Mouse (Mus musculus) liver, embryonic 13.5 days (tissue): ENCODE results near the gene Olfr286. TPM values are rescaled to one million over a fixed set of nuclear protein-coding genes. Genes with fewer than 3 reads are reported as not detected.

Source experiments
- ATAC-seq: fragments of 200-750 bp; cut with Nextera tagmentation; 2 replicates; pipeline ENCODE4 v1.8.0; 2017; ENCODE audit warnings: low read depth, mild to moderate bottlenecking, moderate number of reproducible peaks, moderate library complexity
- DNase-seq: peaks from one replicate; pipeline ENCODE4 v3.0.0; 2022
- H3K27ac ChIP-seq: fragments of 300-500 bp; sonication (generic); 2 replicates; pipeline ENCODE4 v1.5.1; 2015; ENCODE audit warnings: moderate library complexity, mild to moderate bottlenecking, inconsistent platforms
- H3K27me3 ChIP-seq: fragments of 300-500 bp; sonication (generic); 2 replicates; pipeline ENCODE4 v1.6.1; 2015; ENCODE audit warnings: mild to moderate bottlenecking, inconsistent platforms
- H3K36me3 ChIP-seq: fragments of 300-500 bp; sonication (generic); 2 replicates; pipeline ENCODE4 v1.6.1; 2015; ENCODE audit warnings: mild to moderate bottlenecking, inconsistent platforms
- H3K4me1 ChIP-seq: fragments of 300-500 bp; sonication (generic); replicated peaks from 2 replicates; pipeline ENCODE4 v1.6.1; 2015; ENCODE audit warnings: inconsistent platforms
- H3K4me2 ChIP-seq: fragments of 300-500 bp; sonication (generic); 2 replicates; pipeline ENCODE4 v1.6.1; 2015; ENCODE audit warnings: inconsistent platforms, mild to moderate bottlenecking, moderate library complexity
- H3K4me3 ChIP-seq: fragments of 300-500 bp; sonication (generic); replicated peaks from 2 replicates; pipeline ENCODE4 v1.5.1; 2015; ENCODE audit warnings: mild to moderate bottlenecking, inconsistent platforms
- H3K9ac ChIP-seq: fragments of 300-500 bp; sonication (generic); 2 replicates; pipeline ENCODE4 v1.6.1; 2015; ENCODE audit warnings: mild to moderate bottlenecking, inconsistent platforms
- H3K9me3 ChIP-seq: fragments of 300-500 bp; sonication (generic); replicated peaks from 2 replicates; pipeline ENCODE4 v1.6.1; 2016; ENCODE audit warnings: inconsistent platforms
- WGBS: fragments of 180-500 bp; shearing (Covaris S2); methylation state at CpG from one replicate; pipeline ENCODE4 v1.1.7; 2015; ENCODE audit not compliant: insufficient replicate concordance; 5-methylcytosine and 5-hydroxymethylcytosine counted together
- polyA plus RNA-seq: library from polyadenylated mRNA; unstranded; fragments of >200 nt; fragmentation: Nextera tagmentation; extraction: Ambion mirVana; gene quantifications from 2 replicates; pipeline ENCODE4 v1.2.1, GENCODE M21; 2015

The Olfr286 gene
- not detected in 2 replicates for polyA plus RNA-seq

DNA sequence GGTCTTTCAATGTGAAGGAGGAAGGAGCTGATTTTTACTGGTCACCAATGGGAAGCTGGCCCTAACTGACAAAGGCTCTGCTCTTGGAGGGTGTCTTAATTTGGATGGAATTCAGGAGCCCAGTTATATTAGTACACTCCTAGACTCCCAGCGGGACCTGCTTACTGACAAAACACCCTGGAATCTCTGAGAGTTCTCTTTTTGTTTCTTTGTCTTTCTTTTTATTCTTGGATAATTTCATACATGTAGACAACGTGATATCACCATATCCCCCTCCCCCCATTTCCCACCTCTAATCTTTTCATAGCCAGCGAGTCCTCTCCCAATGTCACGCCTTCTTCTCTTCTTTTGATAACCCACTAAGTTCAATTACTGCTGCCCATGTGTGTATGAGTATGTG, at the start of gene Olfr286:
Gene Olfr286, minus strand, starts transcription at position 101 of the 400 bp plus-strand sequence.
- no peak for DNase-seq
- no peaks in the 10 kb centered on the region for H3K4me1 ChIP-seq
- H3K4me2 ChIP-seq: no peak within 1 kb of the TSS
- H3K9ac ChIP-seq: no peak within 1 kb of the TSS
- no peaks in the 10 kb centered on the region for H3K9me3 ChIP-seq
- WGBS: 70% methylated on average over 4 of the region's 4 CpGs
- no peak within 1 kb of the TSS for H3K27ac ChIP-seq
- H3K27me3 ChIP-seq: no peaks in the 10 kb centered on the region
- no peak for ATAC-seq
- H3K36me3 ChIP-seq: no peaks in the 10 kb centered on the region
- no peak within 1 kb of the TSS for H3K4me3 ChIP-seq

DNA sequence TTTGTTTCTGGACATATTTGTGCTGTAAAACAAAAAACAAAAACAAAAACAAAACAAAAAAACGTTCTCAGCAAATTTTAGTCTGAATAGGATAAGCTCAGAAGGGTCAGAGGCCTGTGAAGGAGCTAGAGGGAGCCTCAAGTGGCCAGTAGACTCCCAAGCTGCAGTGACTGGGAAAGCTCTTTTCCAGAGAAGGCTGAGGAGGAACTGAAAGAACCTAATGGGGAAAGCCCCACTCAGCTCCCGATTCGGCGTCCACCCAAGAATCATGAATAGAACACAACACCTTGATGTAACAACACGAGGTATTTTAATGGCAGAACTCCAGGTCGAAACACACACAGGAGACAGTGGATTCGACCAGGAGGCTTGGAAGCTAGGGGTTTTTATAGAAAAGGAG, 23.5 kb upstream of the Olfr286 start:
- Histone ChIP-seq H3K36me3 (no peaks in the 10 kb centered on the region), H3K27ac (no peak overlapping the region), H3K27me3 (no peaks in the 10 kb centered on the region), H3K9me3 (no peaks in the 10 kb centered on the region), H3K4me2 (no peak overlapping the region), H3K4me1 (no peaks in the 10 kb centered on the region), H3K4me3 (no peak overlapping the region), H3K9ac (no peak overlapping the region)
- 69% methylated on average over 7 of the region's 7 CpGs for WGBS
- no peak for ATAC-seq
- no peak for DNase-seq

DNA sequence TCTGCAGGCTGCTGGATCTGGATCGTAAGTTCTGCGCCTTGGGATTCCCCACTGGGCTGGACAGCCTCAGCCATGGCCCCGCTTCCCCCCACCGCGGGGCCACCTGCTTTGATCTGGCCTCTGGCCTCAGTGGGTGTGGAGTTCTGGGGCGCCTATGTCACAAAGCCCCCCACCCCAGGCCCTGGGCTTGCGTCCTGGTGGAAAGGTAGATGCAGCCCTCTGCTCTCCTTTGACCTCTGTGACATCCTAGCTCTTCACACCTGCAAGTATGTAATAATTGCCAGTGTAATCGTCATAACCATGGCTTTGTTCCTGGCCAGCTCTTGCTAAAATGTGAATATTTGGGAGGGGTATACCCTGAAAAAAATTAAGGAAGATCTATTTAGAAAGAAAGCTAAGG, 22.9 kb upstream of the Olfr286 start, which contains the start of gene H1fnt:
Gene H1fnt, minus strand, starts transcription at position 101 of the 400 bp plus-strand sequence.
- no peaks in the 10 kb centered on the region for H3K9me3 ChIP-seq
- WGBS: 73% methylated on average over 8 of the region's 8 CpGs
- ATAC-seq: no peak

DNA sequence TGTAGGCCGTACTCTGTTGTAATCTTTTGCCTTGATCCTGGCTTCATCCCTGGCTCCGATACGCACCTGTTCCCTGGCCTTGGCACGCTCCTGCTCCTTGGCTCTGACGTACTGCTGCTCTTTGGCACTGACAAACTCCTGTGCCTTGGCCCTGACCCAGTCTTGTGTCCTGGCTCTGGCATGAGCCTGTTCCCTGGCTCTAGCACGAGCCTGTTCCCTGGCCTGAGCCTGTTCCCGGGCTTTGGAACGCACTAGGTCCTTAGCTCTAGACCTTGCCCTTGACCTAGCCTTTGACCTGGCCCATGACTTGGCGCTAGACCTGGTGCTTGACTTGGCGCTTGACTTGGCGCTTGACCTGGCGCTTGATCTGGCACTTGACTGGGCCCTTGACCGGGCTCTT, 22.0 kb upstream of the Olfr286 start:
- DNase-seq: no peak
- 84% methylated on average over 13 of the region's 13 CpGs for WGBS
- H3K36me3 ChIP-seq: no peaks in the 10 kb centered on the region
- no peak overlapping the region for H3K27ac ChIP-seq
- H3K9me3 ChIP-seq: no peaks in the 10 kb centered on the region
- H3K27me3 ChIP-seq: no peaks in the 10 kb centered on the region
- H3K4me1 ChIP-seq: no peaks in the 10 kb centered on the region
- no peak overlapping the region for H3K9ac ChIP-seq
- no peak overlapping the region for H3K4me2 ChIP-seq
- ATAC-seq: no peak
- no peak overlapping the region for H3K4me3 ChIP-seq

More for the DNA sequence above, 22.9 kb upstream of the Olfr286 start, which contains the start of gene H1fnt:
- H3K27ac ChIP-seq: no peak within 1 kb of the TSS
- H3K36me3 ChIP-seq: no peaks in the 10 kb centered on the region
- H3K4me2 ChIP-seq: no peak within 1 kb of the TSS
- no peaks in the 10 kb centered on the region for H3K4me1 ChIP-seq
- H3K9ac ChIP-seq: no peak within 1 kb of the TSS
- DNase-seq: no peak
- no peak within 1 kb of the TSS for H3K4me3 ChIP-seq
- H3K27me3 ChIP-seq: no peaks in the 10 kb centered on the region

DNA sequence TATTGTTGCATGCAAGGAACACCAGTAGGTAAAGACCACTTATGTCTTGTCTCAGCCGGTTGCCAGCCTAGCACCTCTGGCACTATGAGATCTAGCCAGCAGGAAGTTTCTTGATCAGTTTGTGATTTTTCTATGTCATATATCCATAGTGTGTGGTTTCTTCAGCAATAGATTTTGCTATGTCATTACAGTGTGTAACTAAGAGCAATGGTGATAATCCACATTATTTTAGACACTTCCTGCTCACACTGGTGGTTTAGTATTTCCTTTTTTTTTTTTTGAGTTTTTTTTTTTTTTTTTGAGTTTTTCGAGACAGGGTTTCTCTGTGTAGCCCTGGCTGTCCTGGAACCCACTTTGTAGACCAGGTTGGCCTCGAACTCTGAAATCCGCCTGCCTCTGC, 1.2 kb upstream of the Olfr286 start:
- ATAC-seq (no peak), DNase-seq (no peak)
- Histone ChIP-seq H3K4me2 (no peak overlapping the region), H3K4me3 (no peak overlapping the region), H3K36me3 (no peaks in the 10 kb centered on the region), H3K9ac (no peak overlapping the region), H3K27me3 (no peaks in the 10 kb centered on the region), H3K27ac (no peak overlapping the region), H3K9me3 (no peaks in the 10 kb centered on the region), H3K4me1 (no peaks in the 10 kb centered on the region)
- 59% methylated on average over 4 of the region's 4 CpGs for WGBS

DNA sequence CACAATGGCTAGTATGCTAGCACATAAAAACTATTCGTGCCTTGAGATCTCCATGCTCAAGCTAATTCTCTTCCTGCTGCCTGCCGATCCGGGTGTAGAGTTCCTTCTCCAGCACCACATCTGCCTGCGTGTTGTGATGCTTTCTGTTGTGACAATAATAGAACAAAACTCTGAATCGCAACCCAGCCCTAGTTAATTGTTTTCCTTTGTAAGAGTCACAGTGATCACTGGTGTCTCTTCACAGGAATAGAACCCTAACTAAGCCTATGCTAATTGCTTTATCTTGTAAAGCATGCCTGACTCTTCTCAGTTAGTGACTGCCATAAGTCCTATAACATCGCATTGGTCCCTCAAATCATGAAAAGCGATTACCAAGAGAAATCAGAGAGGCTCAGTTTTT, 8.2 kb downstream of the Olfr286 start:
- DNase-seq (no peak), ATAC-seq (no peak)
- Histone ChIP-seq H3K27me3 (no peaks in the 10 kb centered on the region), H3K4me2 (no peak overlapping the region), H3K9me3 (no peaks in the 10 kb centered on the region), H3K4me1 (no peaks in the 10 kb centered on the region), H3K36me3 (no peaks in the 10 kb centered on the region), H3K4me3 (no peak overlapping the region), H3K27ac (no peak overlapping the region), H3K9ac (no peak overlapping the region)
- WGBS: 56% methylated on average over 7 of the region's 7 CpGs

DNA sequence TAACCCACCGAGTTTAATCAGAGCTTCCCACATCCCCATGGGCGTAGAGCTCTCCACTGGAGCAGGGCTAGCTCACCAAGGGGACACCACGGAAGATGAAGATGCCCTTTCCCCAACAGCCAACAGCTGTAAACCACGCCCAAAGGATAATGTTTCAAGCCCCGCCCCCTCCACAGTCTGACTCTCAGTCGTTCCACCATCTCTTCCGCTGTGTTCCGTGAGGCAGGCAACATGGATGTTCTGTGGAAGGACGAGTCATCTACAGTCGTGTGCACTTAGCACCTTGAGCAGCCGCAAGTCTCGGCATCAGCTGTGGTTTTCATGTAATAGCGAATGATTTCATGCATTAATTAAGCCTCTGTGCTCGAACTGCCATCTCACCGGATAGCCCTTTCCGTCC, 8.6 kb downstream of the Olfr286 start:
- ATAC-seq (no peak), DNase-seq (no peak)
- Histone ChIP-seq H3K36me3 (no peaks in the 10 kb centered on the region), H3K27ac (no peak overlapping the region), H3K27me3 (no peaks in the 10 kb centered on the region), H3K9me3 (no peaks in the 10 kb centered on the region), H3K4me3 (no peak overlapping the region), H3K4me2 (no peak overlapping the region), H3K9ac (no peak overlapping the region), H3K4me1 (no peaks in the 10 kb centered on the region)
- WGBS: 35% methylated on average over 16 of the region's 16 CpGs

DNA sequence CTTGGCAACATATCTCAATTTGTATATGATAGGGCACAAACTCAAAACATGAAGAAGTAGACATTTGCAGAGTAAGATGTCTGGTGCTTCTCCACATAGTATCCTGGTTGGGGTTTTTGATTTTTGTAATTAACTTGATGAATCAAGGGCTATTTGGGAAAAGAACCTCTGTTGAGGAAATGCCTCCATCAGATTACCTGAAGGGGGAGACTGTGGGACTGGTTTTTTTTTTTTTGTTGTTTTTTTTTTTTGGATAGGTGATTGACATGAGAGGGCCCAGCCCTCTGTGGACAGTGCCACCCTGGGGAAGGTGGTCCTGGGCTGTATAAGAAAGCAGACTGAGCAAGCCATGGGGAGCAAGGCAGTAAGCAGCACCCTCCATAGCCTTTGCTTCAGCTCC, 11.9 kb downstream of the Olfr286 start:
- Histone ChIP-seq H3K4me3 (no peak overlapping the region), H3K27me3 (no peaks in the 10 kb centered on the region), H3K9ac (no peak overlapping the region), H3K4me2 (no peak overlapping the region), H3K36me3 (no peaks in the 10 kb centered on the region), H3K27ac (no peak overlapping the region), H3K9me3 (no peaks in the 10 kb centered on the region), H3K4me1 (no peaks in the 10 kb centered on the region)
- DNase-seq (no peak), ATAC-seq (no peak)

DNA sequence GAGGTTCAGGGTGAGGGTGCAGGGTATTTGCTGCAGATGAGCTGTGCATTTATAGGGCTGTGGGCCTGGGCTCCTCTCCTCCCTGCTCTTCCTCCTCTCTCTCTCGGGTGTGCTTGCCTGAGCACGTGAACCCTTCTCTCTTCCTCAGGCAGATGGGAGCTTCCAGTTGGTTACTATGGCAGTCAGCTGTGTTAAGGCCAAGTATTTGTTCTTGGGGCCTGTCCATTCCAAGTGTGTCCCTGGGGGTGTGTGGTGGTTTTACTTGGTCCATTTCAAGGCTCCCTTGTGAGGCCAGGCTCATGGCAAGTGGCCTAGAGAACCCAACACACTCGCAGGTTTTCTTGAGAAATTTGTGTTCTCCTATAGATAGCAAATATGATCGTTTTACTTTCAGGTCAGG, 13.4 kb downstream of the Olfr286 start, which contains the start of the genes Gm44579 and Olfr287:
Gene Gm44579, minus strand, starts transcription at position 101 of the 400 bp plus-strand sequence.
Gene Olfr287, minus strand, starts transcription at position 180 of the 400 bp plus-strand sequence.
- 53% methylated on average over 4 of the region's 4 CpGs for WGBS
- H3K36me3 ChIP-seq: no peaks in the 10 kb centered on the region
- no peak for ATAC-seq
- H3K4me1 ChIP-seq: no peaks in the 10 kb centered on the region
- H3K9me3 ChIP-seq: no peaks in the 10 kb centered on the region
- H3K27ac ChIP-seq: no peak within 1 kb of the TSS
- no peaks in the 10 kb centered on the region; the same call in 1 of the 2 replicates for H3K27me3 ChIP-seq
- H3K4me2 ChIP-seq: no peak within 1 kb of the TSS
- H3K4me3 ChIP-seq: no peak within 1 kb of the TSS
- no peak for DNase-seq
- no peak within 1 kb of the TSS for H3K9ac ChIP-seq

DNA sequence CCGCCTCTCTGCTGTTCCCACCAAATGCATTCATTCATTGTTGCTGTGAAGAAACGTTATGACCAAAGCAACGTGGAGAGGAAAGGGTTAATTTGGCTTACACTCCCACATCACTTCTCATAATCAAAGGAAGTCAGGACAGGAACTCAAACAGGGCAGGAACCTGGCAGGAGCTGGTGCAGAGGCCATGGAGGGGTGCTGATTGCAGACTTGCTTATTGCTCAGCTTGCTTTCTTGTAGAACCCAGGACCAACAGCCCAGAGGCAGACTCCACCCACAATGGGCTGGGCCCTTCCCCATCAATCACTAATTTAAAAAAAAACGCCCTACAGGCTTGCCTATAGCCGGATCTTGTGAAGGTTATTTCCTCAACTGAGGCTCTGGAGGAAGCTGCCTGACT, 20.1 kb downstream of the Olfr286 start:
- no peaks in the 10 kb centered on the region for H3K36me3 ChIP-seq
- no peak for ATAC-seq
- H3K9me3 ChIP-seq: no peaks in the 10 kb centered on the region
- no peak overlapping the region for H3K27ac ChIP-seq
- no peak overlapping the region for H3K4me2 ChIP-seq
- no peak overlapping the region for H3K4me3 ChIP-seq
- H3K4me1 ChIP-seq: no peaks in the 10 kb centered on the region
- H3K27me3 ChIP-seq: no peaks in the 10 kb centered on the region; the same call in 1 of the 2 replicates
- no peak overlapping the region for H3K9ac ChIP-seq
- 29% methylated on average over 5 of the region's 5 CpGs for WGBS
- DNase-seq: no peak

DNA sequence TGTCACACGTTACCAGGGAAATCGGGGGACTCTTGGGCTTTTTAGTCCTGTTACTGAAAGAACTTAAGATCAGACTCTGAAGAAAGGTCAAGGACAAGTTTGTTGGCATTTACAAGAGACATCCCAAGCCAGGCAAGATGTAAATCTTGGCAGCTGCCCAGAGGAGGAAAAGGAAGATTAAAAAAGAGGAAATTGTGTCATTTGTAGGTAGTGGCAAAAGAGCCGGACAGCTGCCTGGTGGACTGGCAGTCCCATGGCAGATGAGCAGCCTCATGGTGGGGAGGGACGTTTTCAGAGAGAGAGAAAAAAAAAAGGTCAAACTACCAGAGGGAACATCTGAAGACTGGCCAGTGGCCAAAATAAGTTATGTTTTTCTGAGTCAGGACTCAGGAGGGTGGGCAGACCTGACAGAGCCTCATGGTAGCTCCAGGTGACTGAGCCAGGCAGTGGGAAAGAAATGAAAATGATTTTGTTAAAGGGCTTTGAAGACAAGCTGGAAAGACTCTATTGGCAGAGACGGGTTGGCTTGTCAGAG, 20.8 kb downstream of the Olfr286 start:
- H3K36me3 ChIP-seq: no peaks in the 10 kb centered on the region
- no peak for DNase-seq
- H3K27ac ChIP-seq: no peak overlapping the region
- H3K4me1 ChIP-seq: no peaks in the 10 kb centered on the region
- no peak overlapping the region for H3K4me2 ChIP-seq
- H3K9me3 ChIP-seq: no peaks in the 10 kb centered on the region
- H3K4me3 ChIP-seq: no peak overlapping the region
- WGBS: 45% methylated on average over 5 of the region's 5 CpGs
- H3K27me3 ChIP-seq: no peaks in the 10 kb centered on the region; the same call in 1 of the 2 replicates
- H3K9ac ChIP-seq: no peak overlapping the region
- no peak for ATAC-seq

DNA sequence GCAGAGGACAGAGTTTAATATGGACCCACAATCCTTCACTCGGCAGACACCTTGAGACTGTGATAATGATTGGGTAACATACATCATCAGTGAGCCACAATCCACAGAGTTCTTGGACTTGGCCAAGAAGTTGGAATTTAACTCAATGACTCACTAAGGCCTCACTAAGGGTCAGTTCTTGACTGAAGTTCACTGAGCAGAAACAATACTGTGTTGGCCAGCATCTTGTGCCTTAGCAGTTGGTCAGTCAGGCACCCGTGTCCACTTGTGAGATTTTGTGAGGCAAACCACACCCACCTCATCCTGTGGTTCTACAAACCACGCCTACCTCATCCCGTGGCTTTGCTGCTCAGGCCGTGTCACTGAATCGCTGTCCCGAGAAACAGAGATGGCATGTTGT, 24.6 kb downstream of the Olfr286 start:
- Histone ChIP-seq H3K27ac (no peak overlapping the region), H3K4me3 (no peak overlapping the region), H3K36me3 (no peaks in the 10 kb centered on the region), H3K9ac (no peak overlapping the region), H3K27me3 (no peaks in the 10 kb centered on the region), H3K4me2 (no peak overlapping the region), H3K9me3 (no peaks in the 10 kb centered on the region), H3K4me1 (no peaks in the 10 kb centered on the region)
- ATAC-seq (no peak), DNase-seq (no peak)
- 40% methylated on average over 7 of the region's 7 CpGs for WGBS
